Mouse (Mus musculus) kidney, adult 2 months (tissue): ENCODE measurements around the gene Krba1. TPM values are rescaled to one million over a fixed set of nuclear protein-coding genes. Genes with fewer than 3 reads are reported as not detected.

Experiments used
- DNase-seq: peaks from one replicate; pipeline ENCODE4 v3.0.0; 2021
- H3K27ac ChIP-seq: fragments of 200-500 bp; 2 replicates; pipeline ENCODE4 v1.5.1; 2012; ENCODE audit warnings: low read depth, low read length, control low read depth, inconsistent platforms; ENCODE audit not compliant: insufficient read depth
- H3K27me3 ChIP-seq: fragments of 200-500 bp; replicated peaks from 2 replicates; pipeline ENCODE4 v1.6.1; 2012; ENCODE audit warnings: mild to moderate bottlenecking, moderate library complexity, low read length, inconsistent platforms; ENCODE audit not compliant: control insufficient read depth, insufficient read depth
- H3K36me3 ChIP-seq: fragments of 200-500 bp; 2 replicates; pipeline ENCODE4 v1.6.1; 2012; ENCODE audit warnings: mild to moderate bottlenecking, moderate library complexity, low read length, inconsistent platforms; ENCODE audit not compliant: control insufficient read depth, insufficient read depth
- H3K4me1 ChIP-seq: fragments of 200-500 bp; 2 replicates; pipeline ENCODE4 v1.6.1; 2011; ENCODE audit warnings: low read length; ENCODE audit not compliant: control insufficient read depth, insufficient read depth
- H3K4me3 ChIP-seq: fragments of 200-500 bp; 2 replicates; pipeline ENCODE4 v1.5.1; 2011; ENCODE audit warnings: mild to moderate bottlenecking, low read depth, low read length, control low read depth; ENCODE audit not compliant: insufficient read depth
- CTCF ChIP-seq: fragments of 200-500 bp; conservative IDR thresholded peaks from 2 replicates; pipeline ENCODE4 v1.5.1; 2011; ENCODE audit warnings: low read depth, mild to moderate bottlenecking, control low read depth, low read length, moderate library complexity, mixed read lengths; ENCODE audit not compliant: insufficient read depth, insufficient read length
- POLR2A ChIP-seq: fragments of 200-500 bp; IDR thresholded peaks from one replicate; pipeline ENCODE4 v1.6.1; 2011; ENCODE audit warnings: low read depth, low read length, control low read depth
- WGBS: fragments of 180-500 bp; shearing (Covaris S2); methylation state at CpG from one replicate; pipeline ENCODE4 v1.1.7; 2018; 5-methylcytosine and 5-hydroxymethylcytosine counted together
- polyA plus RNA-seq: library from polyadenylated mRNA; depleted of rRNA; stranded (reverse); fragments of >200 nt; gene quantifications from 2 replicates; pipeline ENCODE4 v1.2.3, GENCODE M21; 2012; rRNA removed

The Krba1 gene
- 16.7 and 22.1 TPM in 2 replicates for polyA plus RNA-seq

DNA sequence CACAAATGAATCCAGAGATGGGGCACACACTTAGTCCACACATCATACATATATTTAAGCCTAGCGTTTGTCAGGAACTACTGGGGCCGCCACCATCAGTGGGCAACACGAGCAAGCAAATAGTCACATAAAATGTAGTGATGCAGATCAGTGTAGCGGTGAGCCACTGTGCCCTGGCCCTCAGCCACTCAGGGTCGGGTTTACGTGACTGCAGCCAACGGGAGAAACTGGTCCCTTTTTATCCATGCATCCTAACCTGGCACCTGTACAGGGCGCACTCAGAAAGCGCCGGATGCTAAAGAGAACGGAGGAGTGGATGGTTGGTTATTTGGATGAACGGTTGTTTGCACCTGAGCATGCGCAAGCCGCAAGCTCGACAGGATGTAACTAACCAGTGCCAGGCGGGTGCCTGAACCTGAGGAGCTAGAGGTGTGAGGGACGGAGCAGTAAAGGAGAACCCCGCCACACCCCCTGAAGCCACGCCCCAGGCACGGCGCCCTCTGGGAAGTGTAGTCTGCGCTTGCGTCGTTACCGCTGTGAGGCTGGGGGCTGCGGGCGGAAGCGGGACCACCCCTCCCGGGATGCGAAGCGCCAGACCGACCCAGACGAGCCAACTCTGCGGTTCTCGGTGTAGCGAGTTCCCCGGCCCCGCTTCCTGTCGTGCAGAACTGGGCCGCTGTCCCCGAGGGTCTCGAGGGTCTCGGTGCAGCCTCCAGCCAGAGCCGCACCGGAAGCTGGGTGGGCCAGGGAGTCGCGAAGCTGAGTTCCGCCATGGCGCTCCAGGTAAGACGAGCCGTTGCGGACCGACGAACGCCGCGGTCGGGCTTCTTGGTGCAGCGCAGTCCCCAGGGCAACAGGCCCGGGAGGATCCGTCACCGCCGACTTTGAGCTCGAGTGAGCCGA is at the start of gene Krba1:
Krba1 (plus strand) TSS at position 482 of the 903 bp plus-strand sequence.
- 2% methylated on average over 65 of the region's 65 CpGs for WGBS
- H3K36me3 ChIP-seq: no peaks in the 10 kb centered on the region
- peak within 1 kb of the TSS; percentile 86 for H3K27ac ChIP-seq
- H3K4me3 ChIP-seq: peak within 1 kb of the TSS; percentile 79
- peak; percentile 93 for DNase-seq
- H3K4me1 ChIP-seq: peaks cover 10% of the 10 kb centered on the region; the same call in 1 of the 2 replicates
- H3K27me3 ChIP-seq: no peaks in the 10 kb centered on the region
- TF ChIP-seq POLR2A: no peak
- TF ChIP-seq CTCF: no peak

DNA sequence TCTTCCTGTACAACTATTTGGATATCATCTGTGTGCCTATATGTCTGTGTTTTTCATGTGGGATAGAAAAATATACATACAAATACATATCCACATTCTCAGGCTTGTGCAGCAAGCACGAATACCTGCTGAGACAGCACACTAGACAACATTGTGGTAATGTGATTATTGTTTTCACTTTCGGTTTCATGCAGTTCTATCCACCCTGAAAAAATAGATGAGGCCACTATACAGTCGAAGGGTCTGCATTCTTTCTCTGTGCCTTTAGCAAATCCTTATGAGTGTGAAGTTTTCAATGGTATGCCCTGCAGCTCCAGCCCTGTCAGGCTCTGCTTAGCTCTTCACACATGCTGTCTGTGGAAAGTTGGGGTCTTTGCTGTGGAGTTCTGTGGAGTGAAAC is 36.5 kb upstream of the Krba1 start:
- DNase-seq: no peak
- H3K4me3 ChIP-seq: no peak overlapping the region
- H3K27me3 ChIP-seq: no peaks in the 10 kb centered on the region
- H3K36me3 ChIP-seq: no peaks in the 10 kb centered on the region
- no peaks in the 10 kb centered on the region for H3K4me1 ChIP-seq
- H3K27ac ChIP-seq: no peak overlapping the region
- WGBS: 75% methylated on average over 3 of the region's 3 CpGs
- no peak for TF ChIP-seq POLR2A
- TF ChIP-seq CTCF: no peak

DNA sequence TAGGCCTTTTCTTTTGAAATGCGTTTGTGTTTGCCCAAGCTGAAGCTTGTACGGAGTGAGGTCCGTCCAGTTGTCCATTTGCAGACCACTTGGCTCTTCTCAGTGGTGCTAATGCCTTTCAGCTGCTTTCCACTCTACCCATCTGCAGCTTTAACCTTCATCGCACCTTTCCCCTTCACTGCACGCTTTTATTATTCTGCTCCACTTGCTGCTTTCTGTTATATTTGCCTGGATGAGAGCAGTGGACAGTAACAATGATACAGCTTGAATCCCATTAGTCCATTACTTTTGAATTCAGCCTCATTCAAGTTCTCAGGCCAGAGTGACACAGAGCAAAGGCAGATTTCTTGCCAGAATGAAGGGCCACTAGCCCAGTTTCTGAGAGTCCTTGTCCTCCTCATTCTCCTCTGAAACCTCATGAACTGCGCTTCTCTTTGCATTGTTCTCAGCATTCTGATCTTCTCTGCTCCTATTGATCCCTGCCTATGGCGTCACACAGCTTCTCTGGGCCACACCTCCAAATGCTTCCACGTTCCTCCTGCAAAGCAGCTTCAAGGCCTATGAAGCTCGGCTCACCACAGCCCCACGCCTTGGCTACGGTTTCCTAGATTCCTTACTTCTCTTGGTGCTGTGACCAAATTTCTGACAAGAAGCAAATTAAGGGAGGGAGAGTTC is 28.9 kb upstream of the Krba1 start:
- Histone ChIP-seq H3K4me1 (no peaks in the 10 kb centered on the region), H3K27ac (no peak overlapping the region), H3K36me3 (no peaks in the 10 kb centered on the region), H3K4me3 (no peak overlapping the region), H3K27me3 (no peaks in the 10 kb centered on the region)
- 66% methylated on average over 11 of the region's 11 CpGs for WGBS
- TF ChIP-seq POLR2A (no peak), CTCF (no peak)
- DNase-seq: no peak

DNA sequence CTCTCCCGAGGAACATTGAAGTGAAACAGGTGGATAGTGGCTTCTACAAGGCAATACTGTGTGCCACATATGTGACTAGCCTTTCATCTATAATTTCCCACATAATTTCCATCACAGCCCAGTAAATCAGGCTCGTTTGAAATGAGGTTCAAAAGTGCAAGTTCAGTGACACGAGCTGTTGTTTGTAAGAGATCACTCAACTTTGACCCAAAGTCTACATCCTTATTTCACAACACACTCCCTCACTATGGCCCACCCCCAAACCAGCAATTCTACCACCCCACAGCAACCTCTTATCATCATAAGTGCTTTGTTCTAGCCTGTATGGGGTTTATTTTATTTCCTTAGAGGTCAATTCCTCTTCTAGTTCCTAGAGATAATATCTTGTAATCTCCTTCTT is 7.2 kb upstream of the Krba1 start:
- WGBS: 51% methylated on average over 3 of the region's 3 CpGs
- Histone ChIP-seq H3K36me3 (no peaks in the 10 kb centered on the region), H3K27ac (no peak overlapping the region), H3K4me3 (no peak overlapping the region), H3K27me3 (no peaks in the 10 kb centered on the region), H3K4me1 (no peaks in the 10 kb centered on the region)
- TF ChIP-seq CTCF (no peak), POLR2A (no peak)
- DNase-seq: no peak

GRCm38 (mm10) chr6:48393811-48394210 is 1.6 kb upstream of the Krba1 start:
- H3K36me3 ChIP-seq: no peaks in the 10 kb centered on the region
- TF ChIP-seq CTCF (no peak), POLR2A (no peak)
- H3K27me3 ChIP-seq: no peaks in the 10 kb centered on the region
- no peak overlapping the region for H3K4me3 ChIP-seq
- H3K27ac ChIP-seq: no peak overlapping the region
- DNase-seq: no peak
- peaks cover 10% of the 10 kb centered on the region; the same call in 1 of the 2 replicates for H3K4me1 ChIP-seq

- Histone ChIP-seq H3K4me1 (peaks cover 10% of the 10 kb centered on the region; the same call in 1 of the 2 replicates), H3K36me3 (no peaks in the 10 kb centered on the region), H3K27ac (peak overlapping the region; percentile 86), H3K27me3 (no peaks in the 10 kb centered on the region), H3K4me3 (peak overlapping the region; percentile 79)
- 25% methylated on average over 15 of the region's 15 CpGs for WGBS
- no peak for DNase-seq
- no peak for TF ChIP-seq POLR2A
- no peak for TF ChIP-seq CTCF
These were observed 716 bp downstream of the Krba1 start for GRCm38 (mm10) chr6:48396008-48396595.
